Mouse (Mus musculus) lung, embryonic 14.5 days (tissue): ENCODE data around the gene Cks1b. TPM values are rescaled to one million over a fixed set of nuclear protein-coding genes. Genes with fewer than 3 reads are reported as not detected.

Source experiments
- ATAC-seq: fragments of 200-750 bp; cut with Nextera tagmentation; 2 replicates; pipeline ENCODE4 v1.8.0; 2017; ENCODE audit warnings: mild to moderate bottlenecking, moderate TSS enrichment, moderate library complexity; ENCODE audit not compliant: insufficient read depth
- DNase-seq: peaks from one replicate; pipeline ENCODE4 v3.0.0-alpha.2; 2015
- H3K27ac ChIP-seq: fragments of 300-500 bp; sonication (generic); 2 replicates; pipeline ENCODE4 v1.5.1; 2014; ENCODE audit warnings: low read depth, mild to moderate bottlenecking, moderate library complexity
- H3K27me3 ChIP-seq: fragments of 300-500 bp; sonication (generic); 2 replicates; pipeline ENCODE4 v1.6.1; 2014; ENCODE audit warnings: low read length, control low read depth; ENCODE audit not compliant: insufficient read depth
- H3K36me3 ChIP-seq: fragments of 300-500 bp; sonication (generic); 2 replicates; pipeline ENCODE4 v1.6.1; 2014; ENCODE audit warnings: control low read depth; ENCODE audit not compliant: insufficient read depth
- H3K4me1 ChIP-seq: fragments of 300-500 bp; sonication (generic); 2 replicates; pipeline ENCODE4 v1.6.1; 2014; ENCODE audit warnings: antibody characterized with exemption, control low read depth; ENCODE audit not compliant: insufficient read depth
- H3K4me2 ChIP-seq: fragments of 300-500 bp; sonication (generic); 2 replicates; pipeline ENCODE4 v1.6.1; 2014; ENCODE audit warnings: mild to moderate bottlenecking
- H3K4me3 ChIP-seq: fragments of 300-500 bp; sonication (generic); 2 replicates; pipeline ENCODE4 v1.5.1; 2014; ENCODE audit warnings: low read depth, low read length
- H3K9ac ChIP-seq: fragments of 300-500 bp; sonication (generic); 2 replicates; pipeline ENCODE4 v1.6.1; 2014
- H3K9me3 ChIP-seq: fragments of 300-500 bp; sonication (generic); 2 replicates; pipeline ENCODE4 v1.6.1; 2016; ENCODE audit warnings: low read depth, low read length, control low read depth
- CTCF ChIP-seq: IDR thresholded peaks from 2 replicates; pipeline ENCODE4 v1.5.1; 2016; ENCODE audit warnings: antibody characterized with exemption, low read depth
- WGBS: fragments of 180-500 bp; shearing (Covaris S2); extraction: QIAGEN DNeasy Blood & Tissue Kit; methylation state at CpG from one replicate; pipeline ENCODE4 v1.1.7; 2014; 5-methylcytosine and 5-hydroxymethylcytosine counted together
- polyA plus RNA-seq: library from polyadenylated mRNA; unstranded; fragments of >200 nt; fragmentation: Nextera tagmentation; extraction: Ambion mirVana; gene quantifications from 2 replicates; pipeline ENCODE4 v1.2.1, GENCODE M21; 2014

The Cks1b gene
- polyA plus RNA-seq, 1 experiment from 2014 or later, result 692 TPM

- DNase-seq (no peak), ATAC-seq (no peak)
- Histone ChIP-seq H3K4me3 (no peak overlapping the region), H3K36me3 (peaks cover 52% of the 10 kb centered on the region), H3K4me1 (peaks cover 7% of the 10 kb centered on the region; the same call in 1 of the 2 replicates), H3K9me3 (no peaks in the 10 kb centered on the region), H3K27me3 (no peaks in the 10 kb centered on the region), H3K9ac (no peak overlapping the region), H3K27ac (no peak overlapping the region), H3K4me2 (no peak overlapping the region)
- TF ChIP-seq CTCF, result no peak
- WGBS, result 86% methylated on average over 4 of the region's 4 CpGs
These were observed 7.7 kb upstream of the Cks1b start for GRCm38 (mm10) chr3:89425876-89426275.

GRCm38 (mm10) chr3:89425141-89425525, 7.0 kb upstream of the Cks1b start:
- Histone ChIP-seq H3K27me3 (no peaks in the 10 kb centered on the region), H3K4me2 (no peak overlapping the region), H3K9ac (no peak overlapping the region), H3K9me3 (no peaks in the 10 kb centered on the region), H3K4me3 (no peak overlapping the region), H3K36me3 (peaks cover 52% of the 10 kb centered on the region), H3K4me1 (peaks cover 13% of the 10 kb centered on the region; the same call in 1 of the 2 replicates), H3K27ac (no peak overlapping the region)
- ATAC-seq (no peak), DNase-seq (no peak)
- 82% methylated on average over 5 of the region's 5 CpGs for WGBS
- no peak for TF ChIP-seq CTCF

- Histone ChIP-seq H3K9me3 (no peaks in the 10 kb centered on the region), H3K4me3 (no peak overlapping the region), H3K4me2 (no peak overlapping the region), H3K27me3 (no peaks in the 10 kb centered on the region), H3K36me3 (peaks cover 52% of the 10 kb centered on the region), H3K4me1 (peaks cover 13% of the 10 kb centered on the region; the same call in 1 of the 2 replicates), H3K27ac (no peak overlapping the region), H3K9ac (no peak overlapping the region)
- no peak for ATAC-seq
- 87% methylated on average over 5 of the region's 5 CpGs for whole genome bisulfite sequencing
- DNase-seq, result no peak
- TF ChIP-seq CTCF, result no peak
These were observed 6.4 kb upstream of the Cks1b start for GRCm38 (mm10) chr3:89424416-89425140.

GRCm38 (mm10) chr3:89422556-89423205, 4.5 kb upstream of the Cks1b start:
- H3K36me3 ChIP-seq, result peaks cover 46% of the 10 kb centered on the region
- peak overlapping the region; percentile 55 for H3K4me3 ChIP-seq
- H3K4me2 ChIP-seq, result peak overlapping the region; percentile 86
- 54% methylated on average over 6 of the region's 6 CpGs for WGBS
- peaks cover 13% of the 10 kb centered on the region; the same call in 1 of the 2 replicates for H3K4me1 ChIP-seq
- peak overlapping the region; percentile 61 for H3K9ac ChIP-seq
- DNase-seq (no peak), ATAC-seq (no peak)
- no peaks in the 10 kb centered on the region for H3K9me3 ChIP-seq
- peak overlapping the region; percentile 99; the same call in 1 of the 2 replicates for H3K27ac ChIP-seq
- no peak for TF ChIP-seq CTCF
- no peaks in the 10 kb centered on the region for H3K27me3 ChIP-seq

- DNase-seq (peak; percentile 58), ATAC-seq (no peak)
- no peaks in the 10 kb centered on the region for H3K9me3 ChIP-seq
- peak overlapping the region; percentile 86 for H3K4me2 ChIP-seq
- 7% methylated on average over 21 of the region's 22 CpGs for WGBS
- peaks cover 39% of the 10 kb centered on the region for H3K36me3 ChIP-seq
- H3K4me3 ChIP-seq, result peak overlapping the region; percentile 55
- H3K27me3 ChIP-seq, result no peaks in the 10 kb centered on the region
- peak overlapping the region; percentile 61 for H3K9ac ChIP-seq
- TF ChIP-seq CTCF, result no peak
- peak overlapping the region; percentile 99 for H3K27ac ChIP-seq
- peaks cover 13% of the 10 kb centered on the region; the same call in 1 of the 2 replicates for H3K4me1 ChIP-seq
These were observed 3.8 kb upstream of the Cks1b start for GRCm38 (mm10) chr3:89421810-89422473.

- Histone ChIP-seq H3K36me3 (peaks cover 38% of the 10 kb centered on the region), H3K27ac (peak overlapping the region; percentile 99), H3K9me3 (no peaks in the 10 kb centered on the region), H3K4me2 (peak overlapping the region; percentile 86), H3K4me3 (peak overlapping the region; percentile 55), H3K9ac (peak overlapping the region; percentile 61), H3K27me3 (no peaks in the 10 kb centered on the region), H3K4me1 (peaks cover 19% of the 10 kb centered on the region)
- peak; percentile 87 for ATAC-seq
- DNase-seq, result peak; percentile 93
- TF ChIP-seq CTCF, result no peak
- WGBS, result 2% methylated on average over 11 of the region's 11 CpGs
These were observed 3.0 kb upstream of the Cks1b start for GRCm38 (mm10) chr3:89421002-89421774.
